In the genomic region with DNA sequence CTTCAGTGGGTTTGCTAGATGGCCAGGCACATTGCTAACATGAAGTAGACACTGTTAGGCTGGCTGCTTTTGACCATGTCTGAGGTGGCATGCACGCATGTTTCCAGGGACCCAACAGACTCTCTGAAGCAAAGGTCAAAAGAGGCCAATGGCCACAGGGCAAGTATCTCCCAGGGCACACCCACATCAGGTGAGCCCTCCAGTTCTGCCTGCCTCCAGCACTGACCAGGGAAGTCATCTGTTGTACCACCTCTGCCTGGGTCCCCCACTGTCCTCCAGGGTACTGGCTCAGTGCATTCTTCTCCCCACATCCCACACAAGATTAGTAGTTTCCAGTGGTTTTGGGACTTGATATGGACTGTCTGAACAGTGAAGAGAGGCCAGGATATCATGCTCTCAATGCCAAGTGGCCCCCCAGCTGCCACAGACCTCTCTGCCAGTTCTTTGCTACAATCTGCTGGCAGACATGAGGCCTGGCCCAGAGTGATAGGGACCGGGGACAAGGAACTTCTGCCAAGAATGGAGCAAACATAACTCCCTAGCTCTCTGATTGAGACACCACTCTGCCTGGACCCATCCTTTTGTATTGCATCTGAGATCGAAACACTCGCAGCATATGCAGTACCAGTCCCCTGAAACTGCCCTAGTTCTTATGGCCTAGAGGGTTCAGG, we compare ENCODE assay signal across 8 mouse cellular contexts. TPM values are rescaled to one million over a fixed set of nuclear protein-coding genes. Genes with fewer than 3 reads are reported as not detected.
DNase-seq lines count a peak whose midpoint lies in the region; ATAC-seq lines count a peak whose summit lies in the region.

No protein-coding gene starts in this region.

- H3K9ac ChIP-seq in forebrain, embryonic 11.5 days (ENCODE audit: low read length): peak overlapping the region; percentile 77
- H3K9ac ChIP-seq in kidney, embryonic 14.5 days (ENCODE audit: low read depth, low read length): peak overlapping the region; percentile 65; the same call in 1 of the 2 replicates

- peaks cover 5% of the 10 kb centered on the region for H3K4me1 ChIP-seq in forebrain, embryonic 11.5 days (replicated peaks; ENCODE audit: control insufficient read depth, insufficient read depth, low read length)
- peaks cover 14% of the 10 kb centered on the region for H3K4me1 ChIP-seq in kidney, embryonic 14.5 days (ENCODE audit: control insufficient read depth, insufficient read depth, low read length)

- no peak for ATAC-seq in forebrain, embryonic 11.5 days (replicated peaks; ENCODE audit: low FRiP score)
- ATAC-seq in kidney, embryonic 14.5 days (ENCODE audit: low FRiP score, low TSS enrichment): no peak
- ATAC-seq in megakaryocyte-erythroid progenitor cell, adult 5-6 weeks (replicated peaks; ENCODE audit: low FRiP score, low TSS enrichment, poor library complexity, severe bottlenecking): peak; percentile 46
- no peak for ATAC-seq in activated CD4-positive, CD25-positive, alpha-beta regulatory T cell, adult 4 months

- 75% methylated on average over 4 of the region's 4 CpGs for WGBS in forebrain, embryonic 11.5 days
- 76% methylated on average over 4 of the region's 4 CpGs for WGBS in kidney, embryonic 14.5 days

- no peaks in the 10 kb centered on the region for H3K9me3 ChIP-seq in forebrain, embryonic 11.5 days (ENCODE audit: control insufficient read depth, low read length)
- no peaks in the 10 kb centered on the region for H3K9me3 ChIP-seq in kidney, embryonic 14.5 days (ENCODE audit: control insufficient read depth, low read length)

- peak overlapping the region; percentile 54; the same call in 1 of the 2 replicates for H3K4me3 ChIP-seq in forebrain, embryonic 11.5 days (ENCODE audit: low read depth, low read length)
- peak overlapping the region; percentile 62 for H3K4me3 ChIP-seq in kidney, embryonic 14.5 days (ENCODE audit: low read length)

- DNase-seq in spleen, adult 12 weeks (ENCODE audit: low spot score): peak; percentile 53
- DNase-seq in spleen, postnatal 14 days (ENCODE audit: low spot score in 2 of 2): no peak
- no peak for DNase-seq in forebrain, embryonic 11.5 days (ENCODE audit: low spot score)
- no peak for DNase-seq in adrenal gland, postnatal 4 days (ENCODE audit: low spot score in 2 of 2)
- no peak for DNase-seq in layer of hippocampus, adult 11-12 months (ENCODE audit: low spot score)

- H3K36me3 ChIP-seq in forebrain, embryonic 11.5 days (ENCODE audit: control insufficient read depth, insufficient read depth, low read length): no peaks in the 10 kb centered on the region; the same call in 1 of the 2 replicates
- H3K36me3 ChIP-seq in kidney, embryonic 14.5 days (ENCODE audit: control insufficient read depth, insufficient read depth, low read length): peaks cover 4% of the 10 kb centered on the region; the same call in 1 of the 2 replicates

- H3K27me3 ChIP-seq in forebrain, embryonic 11.5 days (ENCODE audit: control insufficient read depth, insufficient read depth, low read length): no peaks in the 10 kb centered on the region
- no peaks in the 10 kb centered on the region for H3K27me3 ChIP-seq in kidney, embryonic 14.5 days (ENCODE audit: control insufficient read depth, insufficient read depth, low read length)

- H3K4me2 ChIP-seq in forebrain, embryonic 11.5 days (ENCODE audit: low read depth, low read length, severe bottlenecking): peak overlapping the region; percentile 68; the same call in 1 of the 2 replicates
- peak overlapping the region; percentile 58 for H3K4me2 ChIP-seq in kidney, embryonic 14.5 days (replicated peaks; ENCODE audit: low read depth, low read length)

- H3K27ac ChIP-seq in forebrain, embryonic 11.5 days (ENCODE audit: low read depth, low read length): no peak overlapping the region
- peak overlapping the region; percentile 74; the same call in 1 of the 2 replicates for H3K27ac ChIP-seq in kidney, embryonic 14.5 days (ENCODE audit: low read depth, low read length)

RNA-seq across cellular contexts. Expression of a gene that starts 2.4 kb away (rescaled TPM):
- 30.6 and 31.4 TPM in 2 replicates for polyA plus RNA-seq in forebrain, embryonic 11.5 days (2014; fragmentation: Nextera tagmentation; extraction: Ambion mirVana)
- polyA plus RNA-seq in kidney, embryonic 14.5 days (2014; fragmentation: Nextera tagmentation; extraction: Ambion mirVana): 22.2 and 23.7 TPM in 2 replicates
- total RNA-seq in megakaryocyte-erythroid progenitor cell, adult 5-6 weeks (2014; fragmentation: Nextera tagmentation): 5.9 and 14.7 TPM in 2 replicates
- total RNA-seq in megakaryocyte-erythroid progenitor cell, adult 5-6 weeks (2017): 1.9 and 3.3 TPM in 2 replicates
- total RNA-seq in adrenal gland, postnatal 4 days (2021): 10 to 100 TPM; 23.9 to 24.8 TPM
- 10 to 100 TPM; 14.8 to 23.9 TPM for polyA plus RNA-seq in activated CD4-positive, CD25-positive, alpha-beta regulatory T cell, adult 4 months (2017; shearing (Covaris generic))

RNA-seq across cellular contexts. Expression of a gene that starts 22.2 kb away (rescaled TPM):
- polyA plus RNA-seq in forebrain, embryonic 11.5 days (2014; fragmentation: Nextera tagmentation; extraction: Ambion mirVana): 9.3 and 10.3 TPM in 2 replicates
- 3.4 and 5.1 TPM in 2 replicates for polyA plus RNA-seq in kidney, embryonic 14.5 days (2014; fragmentation: Nextera tagmentation; extraction: Ambion mirVana)
- 3.7 and 4.1 TPM in 2 replicates for total RNA-seq in megakaryocyte-erythroid progenitor cell, adult 5-6 weeks (2014; fragmentation: Nextera tagmentation)
- 1.3 and 2.5 TPM in 2 replicates for total RNA-seq in megakaryocyte-erythroid progenitor cell, adult 5-6 weeks (2017)
- total RNA-seq in adrenal gland, postnatal 4 days (2021): 1 to 10 TPM; 5.8 to 6.7 TPM
- 1 to 10 TPM in 1 of 2 experiments, not detected in 1; 1.3 TPM for polyA plus RNA-seq in activated CD4-positive, CD25-positive, alpha-beta regulatory T cell, adult 4 months (2017; shearing (Covaris generic))

RNA-seq across cellular contexts. Expression of a gene that starts 22.5 kb away (rescaled TPM):
- 92.2 and 93.0 TPM in 2 replicates for polyA plus RNA-seq in forebrain, embryonic 11.5 days (2014; fragmentation: Nextera tagmentation; extraction: Ambion mirVana)
- 41.5 and 55.7 TPM in 2 replicates for polyA plus RNA-seq in kidney, embryonic 14.5 days (2014; fragmentation: Nextera tagmentation; extraction: Ambion mirVana)
- total RNA-seq in megakaryocyte-erythroid progenitor cell, adult 5-6 weeks (2014; fragmentation: Nextera tagmentation): 8.7 and 21.6 TPM in 2 replicates
- 5.4 and 19.0 TPM in 2 replicates for total RNA-seq in megakaryocyte-erythroid progenitor cell, adult 5-6 weeks (2017)
- 10 to 100 TPM; 28.8 to 40.0 TPM for total RNA-seq in adrenal gland, postnatal 4 days (2021)
- polyA plus RNA-seq in activated CD4-positive, CD25-positive, alpha-beta regulatory T cell, adult 4 months (2017; shearing (Covaris generic)): 10 to 100 TPM; 90.4 to 96.2 TPM

RNA-seq across cellular contexts. Expression of a gene that starts 24.6 kb away (rescaled TPM):
- polyA plus RNA-seq in forebrain, embryonic 11.5 days (2014; fragmentation: Nextera tagmentation; extraction: Ambion mirVana): 16.6 and 17.1 TPM in 2 replicates
- 19.7 and 23.7 TPM in 2 replicates for polyA plus RNA-seq in kidney, embryonic 14.5 days (2014; fragmentation: Nextera tagmentation; extraction: Ambion mirVana)
- total RNA-seq in megakaryocyte-erythroid progenitor cell, adult 5-6 weeks (2014; fragmentation: Nextera tagmentation): 28.8 and 28.9 TPM in 2 replicates
- total RNA-seq in megakaryocyte-erythroid progenitor cell, adult 5-6 weeks (2017): 16.9 and 24.8 TPM in 2 replicates
- 10 to 100 TPM; 33.9 to 35.8 TPM for total RNA-seq in adrenal gland, postnatal 4 days (2021)
- 10 to 100 TPM; 18.8 to 20.4 TPM for polyA plus RNA-seq in activated CD4-positive, CD25-positive, alpha-beta regulatory T cell, adult 4 months (2017; shearing (Covaris generic))

RNA-seq across cellular contexts. Expression of a gene that starts 29.4 kb away (rescaled TPM):
- 12.3 and 13.7 TPM in 2 replicates for polyA plus RNA-seq in forebrain, embryonic 11.5 days (2014; fragmentation: Nextera tagmentation; extraction: Ambion mirVana)
- polyA plus RNA-seq in kidney, embryonic 14.5 days (2014; fragmentation: Nextera tagmentation; extraction: Ambion mirVana): 6.9 and 8.0 TPM in 2 replicates
- 8.0 and 8.8 TPM in 2 replicates for total RNA-seq in megakaryocyte-erythroid progenitor cell, adult 5-6 weeks (2014; fragmentation: Nextera tagmentation)
- total RNA-seq in megakaryocyte-erythroid progenitor cell, adult 5-6 weeks (2017): 6.8 and 10.8 TPM in 2 replicates
- total RNA-seq in adrenal gland, postnatal 4 days (2021): 10 to 100 TPM; 81.8 to 84.8 TPM
- polyA plus RNA-seq in activated CD4-positive, CD25-positive, alpha-beta regulatory T cell, adult 4 months (2017; shearing (Covaris generic)): 1 to 10 TPM; 3.0 to 3.1 TPM
